Mouse (Mus musculus) Patski (cell line): ENCODE results near the gene Tmem189. TPM values are rescaled to one million over a fixed set of nuclear protein-coding genes. Genes with fewer than 3 reads are reported as not detected.
"Not testable (repeated sequence)": the region's sequence is repeated elsewhere in the genome, so short reads cannot be mapped to it uniquely, and the experiment has no call there.

ENCODE experiments used
- ATAC-seq: fragments of 100-300 bp; one replicate; pipeline ENCODE4 v1.8.0; 2021
- CTCF ChIA-PET: fragments of 350-600 bp; sonication (Branson Sonifier 250); formaldehyde crosslinking; loops from one replicate; lab custom pipeline; 2022; ENCODE audit warnings: inconsistent platforms; lab: Charles Lee
- POLR2A ChIA-PET: fragments of 350-600 bp; sonication (Branson Sonifier 250); formaldehyde crosslinking; loops from one replicate; lab custom pipeline; 2022; ENCODE audit warnings: antibody characterized with exemption, inconsistent platforms; lab: Charles Lee
- DNase-seq: peaks from one replicate; pipeline ENCODE4 v3.0.0-alpha.2; 2011; ENCODE audit warnings: low read depth, low spot score
- H3K27me3 ChIP-seq: fragments of 371-371 bp; one replicate; pipeline ENCODE4 v1.5.1; 2021
- CTCF ChIP-seq: fragments of 100-300 bp; IDR thresholded peaks from one replicate; pipeline ENCODE4 v1.5.1; 2021
- in situ Hi-C: fragments of 300-500 bp; cut with MboI; formaldehyde crosslinking; loops from 3 replicates; pipeline ENCODE4 v1.11.1; 2018; ENCODE audit warnings: low pct_unique_long_range_greater_than_20kb, mixed read lengths
- polyA plus RNA-seq: library from polyadenylated mRNA; unstranded; gene quantifications from one replicate; pipeline ENCODE4 v1.2.3, GENCODE M21; 2021

Gene Tmem189
- polyA plus RNA-seq, 1 experiment from 2014 or later, result 36.1 TPM

GRCm38 (mm10) chr2:167629665-167630209 lies 59.9 kb downstream of the Tmem189 start:
- ChIA-PET CTCF (no interaction called here), POLR2A (interaction anchor here (2.0 kb wide), 1 partner anchor 138 kb away, joined by 4 read pairs; the partner anchor contains the start of genes Rnf114 and Spata2)

DNA sequence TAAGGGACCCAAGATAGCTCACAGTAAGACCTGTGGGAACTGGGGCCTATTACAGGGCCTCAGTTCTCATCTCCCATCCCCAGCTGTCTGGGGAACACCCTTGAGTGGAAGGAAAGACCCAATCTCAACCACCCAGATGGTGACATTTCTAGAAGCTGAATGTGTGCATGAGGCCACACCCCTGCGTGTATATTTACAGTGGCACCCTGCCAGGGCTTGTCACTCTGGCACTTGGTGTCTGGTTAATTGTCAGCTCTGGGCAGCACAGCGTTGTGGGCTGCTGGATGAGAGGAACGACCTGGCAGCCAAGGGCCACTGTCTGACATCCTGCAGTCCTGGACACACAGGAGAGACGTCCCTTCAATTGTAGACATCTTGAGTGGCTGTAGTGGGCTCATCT lies 60.8 kb downstream of the Tmem189 start:
- TF ChIP-seq CTCF, result no peak
- POLR2A ChIA-PET, result interaction anchor here (2.0 kb wide), 1 partner anchor 137 kb away, joined by 4 read pairs; the partner anchor contains the start of genes Rnf114 and Spata2
- DNase-seq (no peak), ATAC-seq (no peak)
- no peaks in the 10 kb centered on the region for H3K27me3 ChIP-seq
- in situ Hi-C loops, result no loop called here
- CTCF ChIA-PET, result no interaction called here

More at GRCm38 (mm10) chr2:167629665-167630209, 59.9 kb downstream of the Tmem189 start:
- in situ Hi-C loops, result no loop called here
- ATAC-seq, result no peak
- DNase-seq, result no peak
- H3K27me3 ChIP-seq, result no peaks in the 10 kb centered on the region
- TF ChIP-seq CTCF, result no peak

DNA sequence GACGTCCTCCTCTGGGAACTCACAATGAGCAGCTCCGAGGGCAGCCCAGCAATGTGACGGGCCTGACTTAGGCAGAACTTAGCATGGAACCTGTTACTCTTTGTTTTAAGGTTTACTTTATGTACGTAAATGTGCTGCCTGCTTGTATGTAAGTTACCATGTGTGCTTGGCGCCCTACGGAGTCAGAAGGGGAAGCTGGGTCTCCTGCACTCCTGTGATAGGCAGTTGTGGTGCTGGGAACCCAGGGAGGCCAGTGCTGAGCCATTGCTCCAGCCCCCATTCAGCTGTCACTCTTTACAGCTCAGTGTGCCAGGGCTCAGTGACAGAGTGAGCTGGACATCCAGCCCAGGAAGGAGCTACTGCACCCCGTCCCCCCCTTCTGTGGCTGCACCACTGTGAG lies 62.6 kb downstream of the Tmem189 start:
- in situ Hi-C loops, result no loop called here
- DNase-seq, result no peak
- CTCF ChIA-PET, result interaction anchor here (0.6 to 1.7 kb wide), 2 partner anchors 21 to 53 kb away, joined by 3 read pairs; no protein-coding TSS in a partner anchor
- POLR2A ChIA-PET, result interaction anchor here (0.7 kb wide), 1 partner anchor 99 kb away, joined by 3 read pairs; no protein-coding TSS in a partner anchor
- TF ChIP-seq CTCF, result no peak
- H3K27me3 ChIP-seq, result no peaks in the 10 kb centered on the region
- no peak for ATAC-seq

GRCm38 (mm10) chr2:167625670-167626069 lies 64.0 kb downstream of the Tmem189 start:
- POLR2A ChIA-PET, result no interaction called here
- in situ Hi-C loops, result no loop called here
- DNase-seq (no peak), ATAC-seq (no peak)
- no peaks in the 10 kb centered on the region for H3K27me3 ChIP-seq
- CTCF ChIA-PET, result no interaction called here
- no peak for TF ChIP-seq CTCF

DNA sequence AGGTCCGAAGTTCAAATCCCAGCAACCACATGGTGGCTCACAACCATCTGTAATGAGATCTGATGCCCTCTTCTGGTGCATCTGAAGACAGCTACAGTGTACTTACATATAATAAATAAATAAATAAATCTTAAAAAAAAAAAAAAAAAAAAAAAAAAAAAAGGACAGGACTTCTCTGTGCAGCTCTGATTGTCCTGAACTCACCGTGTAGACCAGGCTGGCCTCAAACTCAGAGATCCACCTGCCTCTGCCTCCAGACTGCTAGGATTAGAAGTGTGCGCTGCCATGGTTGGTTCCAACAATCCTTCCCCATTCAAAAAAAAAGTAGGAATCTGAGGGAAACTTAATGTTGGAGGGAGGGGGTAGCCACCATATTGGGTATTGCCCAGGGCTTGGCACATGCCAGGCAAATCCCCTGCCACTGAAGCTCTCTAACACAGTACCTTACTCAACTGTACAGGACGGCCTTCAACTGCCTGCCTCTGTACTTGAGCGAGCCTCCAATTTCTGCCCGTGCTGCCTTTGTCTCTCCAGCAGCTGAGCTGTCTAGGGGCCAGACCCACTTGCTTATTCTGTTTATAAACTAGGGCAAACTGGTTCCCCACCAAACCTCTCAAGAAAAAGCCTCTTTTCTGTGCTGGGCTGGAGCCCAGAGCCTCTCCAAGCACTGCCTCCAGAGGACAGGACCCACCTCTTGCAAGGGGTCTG lies 65.1 kb downstream of the Tmem189 start:
- in situ Hi-C loops, result no loop called here
- DNase-seq (no peak), ATAC-seq (no peak)
- H3K27me3 ChIP-seq, result no peaks in the 10 kb centered on the region
- ChIA-PET POLR2A (interaction anchor here (0.6 to 0.7 kb wide), 2 partner anchors 17 to 263 kb away, joined by 3 to 7 read pairs; no protein-coding TSS in a partner anchor), CTCF (no interaction called here)
- TF ChIP-seq CTCF, result no peak

DNA sequence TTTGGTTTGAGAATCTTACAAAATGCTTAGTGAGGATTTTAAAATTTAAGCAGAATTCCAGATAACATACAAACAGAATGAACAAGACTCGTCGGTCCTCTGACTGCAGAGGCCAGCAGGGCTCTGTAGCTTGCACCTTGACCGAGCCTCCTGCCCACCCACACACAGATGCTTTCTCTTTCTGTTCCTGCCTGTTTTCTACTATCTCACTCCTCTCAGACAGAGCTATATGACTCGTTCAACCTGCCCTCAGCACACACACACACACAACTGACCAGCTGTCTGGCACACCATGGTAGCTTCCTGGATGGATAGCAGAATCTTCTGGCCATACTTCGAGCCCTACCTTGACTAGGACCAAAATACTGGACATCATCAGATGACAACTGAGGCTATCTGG lies 66.7 kb downstream of the Tmem189 start:
- no peak for TF ChIP-seq CTCF
- DNase-seq (no peak), ATAC-seq (no peak)
- in situ Hi-C loops, result no loop called here
- POLR2A ChIA-PET, result no interaction called here
- no peaks in the 10 kb centered on the region for H3K27me3 ChIP-seq
- CTCF ChIA-PET, result no interaction called here

- no peaks in the 10 kb centered on the region for H3K27me3 ChIP-seq
- in situ Hi-C loops, result no loop called here
- ATAC-seq, result no peak
- no peak for DNase-seq
- ChIA-PET CTCF (interaction anchor here (1.1 to 1.4 kb wide), 2 partner anchors 17 to 60 kb away, joined by 3 read pairs; no protein-coding TSS in a partner anchor), POLR2A (no interaction called here)
- no peak for TF ChIP-seq CTCF
Measured at GRCm38 (mm10) chr2:167622352-167622751, 67.3 kb downstream of the Tmem189 start.

DNA sequence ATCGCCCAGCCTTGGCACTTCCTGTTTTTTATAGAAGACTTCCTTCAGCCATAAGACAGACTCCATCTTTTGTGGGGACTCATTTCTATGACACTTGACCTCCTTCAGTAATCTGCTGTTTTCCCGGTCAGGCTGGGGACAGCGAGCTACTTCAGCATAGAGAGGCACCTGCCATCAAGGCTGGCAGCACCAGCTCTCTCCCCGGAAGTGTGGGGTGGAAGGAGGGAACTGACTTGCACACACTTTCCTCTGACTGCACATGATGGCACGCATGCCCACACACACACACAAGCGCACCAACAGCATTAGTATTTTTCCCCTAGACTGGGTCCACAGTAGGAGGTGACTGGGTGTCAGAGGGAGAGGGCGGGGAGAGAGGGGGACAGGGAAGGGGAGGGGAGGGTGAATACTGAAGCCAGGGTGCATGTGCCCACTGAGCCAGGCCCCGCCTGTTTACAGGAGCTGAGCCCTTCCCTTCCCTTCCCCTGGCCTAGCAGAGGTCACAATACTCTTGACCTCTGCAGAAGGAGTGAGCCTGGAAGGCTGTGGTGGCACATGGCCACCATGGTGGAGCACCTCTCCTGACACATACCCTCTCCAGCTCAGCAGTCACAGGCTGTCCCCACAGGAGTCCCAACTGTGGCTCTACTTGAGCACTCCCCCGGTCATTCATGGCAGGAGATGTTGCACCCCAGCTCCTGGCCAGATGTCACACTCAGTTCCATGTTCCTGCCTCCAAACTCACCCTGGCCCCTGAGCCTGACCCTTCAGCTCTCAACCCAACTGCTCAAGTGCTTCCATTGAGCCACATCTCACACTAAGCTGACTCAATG lies 68.2 kb downstream of the Tmem189 start:
- no peaks in the 10 kb centered on the region for H3K27me3 ChIP-seq
- TF ChIP-seq CTCF, result no peak
- DNase-seq (no peak), ATAC-seq (no peak)
- POLR2A ChIA-PET, result no interaction called here
- CTCF ChIA-PET, result interaction anchor here (1.1 to 1.4 kb wide), 2 partner anchors 16 to 59 kb away, joined by 3 read pairs; no protein-coding TSS in a partner anchor
- in situ Hi-C loops, result no loop called here

- ChIA-PET POLR2A (interaction anchor here (1.0 kb wide), 1 partner anchor 15 kb away, joined by 3 read pairs; the partner anchor contains the start of gene Ube2v1), CTCF (interaction anchor here (1.5 to 2.0 kb wide), 4 partner anchors 12 to 278 kb away, joined by 3 to 5 read pairs (median 5); no protein-coding TSS in a partner anchor)
- no peak for ATAC-seq
- no peak for TF ChIP-seq CTCF
- in situ Hi-C loops, result no loop called here
- DNase-seq, result no peak
- H3K27me3 ChIP-seq, result no peaks in the 10 kb centered on the region
Measured at GRCm38 (mm10) chr2:167617472-167617871, 72.2 kb downstream of the Tmem189 start.

GRCm38 (mm10) chr2:167617034-167617433 lies 72.6 kb downstream of the Tmem189 start:
- ChIA-PET CTCF (interaction anchor here (1.5 to 2.0 kb wide), 4 partner anchors 12 to 278 kb away, joined by 3 to 5 read pairs (median 5); no protein-coding TSS in a partner anchor), POLR2A (interaction anchor here (1.0 kb wide), 1 partner anchor 15 kb away, joined by 3 read pairs; the partner anchor contains the start of gene Ube2v1)
- in situ Hi-C loops, result no loop called here
- DNase-seq (no peak), ATAC-seq (no peak)
- no peak for TF ChIP-seq CTCF
- no peaks in the 10 kb centered on the region for H3K27me3 ChIP-seq

GRCm38 (mm10) chr2:167613335-167613734 lies 76.3 kb downstream of the Tmem189 start:
- in situ Hi-C loops, POLR2A ChIA-PET, H3K27me3 ChIP-seq, ATAC-seq, DNase-seq: not testable (repeated sequence)
- CTCF ChIA-PET, result interaction anchor here (1.1 kb wide), 1 partner anchor 81 kb away, joined by 4 read pairs; no protein-coding TSS in a partner anchor
